Mouse (Mus musculus): ENCODE data around the gene Rnf180.

Gene Rnf180

DNA sequence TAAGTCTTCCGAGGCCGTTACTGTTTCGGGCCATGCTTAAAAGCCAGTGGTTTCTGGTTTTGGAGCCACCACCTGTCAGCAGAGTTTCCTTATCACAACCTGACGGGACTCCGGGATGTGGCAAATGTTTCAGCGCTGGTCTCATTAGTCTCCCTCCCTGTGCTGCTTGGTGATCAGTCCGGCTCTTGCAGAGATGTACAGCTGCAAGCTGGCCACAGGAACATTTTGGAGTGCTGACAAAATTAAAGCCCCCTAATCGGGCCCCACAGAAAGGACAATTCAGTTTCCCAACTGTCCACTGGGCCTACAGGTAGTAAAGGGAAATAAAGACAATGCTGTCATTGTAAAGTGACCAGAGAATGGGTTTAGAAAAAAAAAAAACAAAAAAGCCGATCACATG is 44.4 kb downstream of the Rnf180 start:
- CTCF ChIA-PET: no interaction called here

DNA sequence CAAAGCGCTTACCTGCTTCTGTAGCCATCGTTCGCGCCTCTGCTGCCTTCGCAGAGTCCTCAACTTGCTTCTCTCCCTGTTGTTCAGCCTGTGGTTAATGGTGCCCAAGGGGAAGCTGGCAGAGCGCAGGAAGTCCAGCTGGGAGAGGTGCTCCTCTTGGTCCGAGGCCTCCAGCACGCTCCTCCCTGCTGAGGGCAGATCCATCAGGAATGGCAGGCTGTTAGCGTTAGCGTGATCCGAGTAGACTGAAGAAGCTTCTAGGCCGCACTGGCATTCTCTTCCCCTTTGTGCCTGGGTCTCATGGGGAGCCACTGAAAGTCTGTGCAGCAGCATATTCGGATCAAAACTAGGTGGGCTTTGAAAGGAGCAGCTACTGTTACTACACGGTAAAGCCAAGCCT is 45.0 kb downstream of the Rnf180 start:
- CTCF ChIA-PET: no interaction called here

DNA sequence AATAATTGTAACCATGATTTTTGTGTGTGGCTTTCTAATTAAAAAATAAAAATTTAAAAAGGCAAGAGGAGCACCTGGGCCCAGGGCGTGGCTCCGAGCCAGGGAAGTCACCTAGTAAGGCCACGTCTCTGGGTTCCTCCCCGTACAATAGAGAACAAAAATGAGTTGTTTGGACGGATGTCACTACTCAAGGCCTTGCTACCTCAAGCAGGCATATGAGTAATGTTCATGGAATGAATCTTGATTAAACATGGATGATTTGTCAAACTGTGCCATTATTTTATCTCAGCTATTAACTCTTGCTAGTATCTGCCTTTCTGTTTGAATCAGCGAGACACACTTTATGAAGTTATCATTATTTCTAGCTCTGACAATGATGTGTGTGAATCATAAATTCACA is 46.9 kb downstream of the Rnf180 start:
- CTCF ChIA-PET: no interaction called here

DNA sequence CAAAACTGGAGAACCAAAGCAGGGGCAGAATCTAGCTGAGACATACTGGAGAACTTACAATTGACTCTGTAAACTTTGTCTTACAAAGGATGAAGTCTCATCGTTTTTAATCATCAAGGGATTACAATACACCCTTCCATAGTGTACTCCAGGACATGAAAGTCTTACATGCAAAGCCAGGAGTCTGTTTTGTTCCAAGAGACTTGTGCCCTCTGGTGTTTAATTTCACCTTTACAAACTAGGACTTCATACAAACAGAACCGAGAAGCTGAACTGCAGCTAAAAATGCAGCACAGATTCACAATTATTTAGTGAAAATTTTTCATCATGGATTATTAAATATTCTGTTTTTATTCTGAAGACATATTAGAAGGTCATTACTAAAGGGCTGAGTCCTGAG is 53.8 kb downstream of the Rnf180 start:
- CTCF ChIA-PET: no interaction called here

DNA sequence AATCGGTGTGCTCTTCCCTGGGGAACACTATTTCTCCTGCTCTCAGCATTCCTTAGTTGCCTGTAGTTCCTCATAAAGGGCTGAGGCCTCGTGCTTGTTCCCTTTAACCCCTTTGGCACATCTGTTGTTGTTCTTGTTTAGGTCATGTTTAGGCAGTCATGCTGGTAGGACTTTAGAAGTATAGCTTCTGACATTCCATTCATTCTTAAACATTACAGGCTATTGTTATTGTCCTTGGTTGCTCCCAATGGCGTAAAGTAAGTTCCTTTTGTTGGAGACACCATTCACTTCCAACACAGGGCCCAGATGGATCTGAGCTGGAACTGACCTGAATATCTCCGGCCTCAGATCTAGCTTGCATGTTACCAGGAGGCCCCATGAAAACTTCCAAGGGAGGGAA is 67.5 kb downstream of the Rnf180 start:
- CTCF ChIA-PET: interaction anchor here (0.6 kb wide), 1 partner anchor 279 kb away, joined by 3 read pairs; no protein-coding TSS in a partner anchor

DNA sequence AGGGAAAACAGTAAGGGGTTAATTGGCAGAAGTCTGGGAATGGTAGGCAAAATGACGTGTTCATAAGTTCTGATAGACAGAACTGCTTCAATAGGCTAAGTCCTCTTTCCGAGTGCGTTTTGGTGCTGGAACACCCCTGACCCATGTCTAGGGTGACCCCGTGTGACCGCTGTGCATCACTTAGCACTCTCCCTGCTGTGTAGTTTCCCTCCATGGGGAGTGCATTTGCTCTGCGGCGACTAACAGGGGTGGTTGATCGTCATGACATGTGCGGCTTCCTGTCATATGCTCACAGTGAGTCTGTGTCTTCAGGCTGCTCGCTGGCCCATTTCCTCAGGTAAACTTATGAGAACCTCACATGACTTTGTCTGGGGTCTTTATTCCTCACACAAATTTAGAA is 70.6 kb downstream of the Rnf180 start:
- CTCF ChIA-PET: no interaction called here

DNA sequence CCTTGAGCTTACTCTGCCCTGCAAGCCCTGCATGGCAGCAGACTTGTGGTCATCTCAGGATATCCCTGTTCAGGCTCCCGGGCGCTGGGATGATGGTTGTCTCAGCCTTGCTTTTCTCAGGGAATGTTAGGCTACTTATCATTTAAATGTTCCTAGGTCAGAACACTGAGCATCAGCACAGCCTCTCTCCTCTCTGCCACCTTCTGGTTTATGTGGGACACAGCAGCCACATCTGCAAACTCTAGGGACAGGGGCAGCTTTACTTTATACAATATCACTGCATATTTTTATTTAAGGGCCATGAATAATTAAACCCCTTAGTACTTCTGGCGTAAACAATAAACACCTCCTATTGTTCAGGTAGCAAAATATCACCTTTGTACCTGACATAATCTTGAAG is 71.5 kb downstream of the Rnf180 start:
- CTCF ChIA-PET: no interaction called here

DNA sequence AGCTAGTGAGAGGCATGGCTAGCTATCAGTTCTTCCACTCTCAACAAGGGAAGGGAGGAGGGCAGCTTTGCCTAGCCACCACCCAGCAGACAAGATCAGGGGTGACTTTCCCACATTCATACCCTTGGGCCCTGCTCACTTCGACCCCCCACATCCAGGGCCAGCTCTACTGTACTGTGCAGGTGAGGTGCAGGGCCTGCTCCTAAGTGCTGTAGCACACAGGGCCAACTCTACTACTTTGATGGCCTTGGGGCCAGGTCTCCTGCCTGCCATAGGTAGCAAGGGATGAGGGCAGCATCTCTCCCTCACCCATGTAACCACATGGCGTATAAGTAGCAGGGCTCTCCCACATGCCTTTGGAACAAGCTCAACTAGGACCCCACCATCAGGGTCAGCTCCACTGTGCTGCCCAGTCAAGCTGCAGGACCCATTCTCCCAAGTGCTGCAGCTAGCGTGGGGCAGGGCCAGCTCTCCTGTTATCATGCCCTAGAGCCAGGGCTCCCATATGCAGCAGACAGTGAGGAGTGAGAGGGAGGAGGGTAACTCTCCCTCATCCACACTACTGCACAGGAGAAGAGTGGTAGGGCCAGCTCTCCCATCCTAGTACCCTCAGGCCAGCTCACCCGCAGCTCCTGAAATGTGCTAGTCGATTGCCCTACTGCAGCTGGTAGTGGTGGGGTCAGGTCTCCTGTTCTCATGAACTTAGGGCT is 72.4 kb downstream of the Rnf180 start:
- CTCF ChIA-PET: no interaction called here

DNA sequence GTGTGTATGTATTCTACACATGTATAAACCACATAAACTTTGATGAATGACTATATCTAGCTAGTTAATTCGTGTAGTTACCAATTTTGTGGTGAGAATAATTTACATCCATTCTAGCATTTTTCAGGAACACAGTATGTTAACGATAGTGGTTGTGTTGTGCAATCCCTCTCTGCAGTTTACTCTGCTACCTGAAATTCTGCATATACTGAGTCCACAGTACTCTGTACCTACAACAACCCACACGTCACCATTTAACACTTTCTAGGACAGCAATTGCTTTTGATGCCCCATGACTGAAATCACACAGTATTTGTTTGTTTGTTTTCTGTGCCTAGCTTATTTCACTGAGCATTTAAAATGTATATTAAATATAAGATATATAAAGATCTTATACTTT is 83.9 kb downstream of the Rnf180 start:
- CTCF ChIA-PET: no interaction called here

DNA sequence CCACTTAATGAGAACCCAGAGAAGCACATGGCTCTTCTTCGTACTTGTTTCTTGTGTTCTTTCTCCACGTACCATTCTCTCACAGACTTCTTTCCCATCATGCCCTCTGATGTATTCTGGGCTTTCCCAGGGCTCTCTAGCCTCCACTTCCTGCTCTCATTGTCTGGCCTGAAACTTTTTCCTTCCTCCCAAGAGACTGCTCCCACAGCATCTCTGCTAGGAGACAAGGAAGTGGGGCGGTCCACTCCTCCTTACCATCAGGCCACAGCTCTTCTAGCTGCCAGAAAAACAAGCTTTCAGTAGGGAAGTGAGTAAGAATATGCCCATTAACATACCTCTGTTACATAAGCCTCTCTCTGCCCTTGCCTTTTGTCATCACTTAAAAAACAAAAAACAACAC is 90.8 kb downstream of the Rnf180 start:
- CTCF ChIA-PET: no interaction called here

DNA sequence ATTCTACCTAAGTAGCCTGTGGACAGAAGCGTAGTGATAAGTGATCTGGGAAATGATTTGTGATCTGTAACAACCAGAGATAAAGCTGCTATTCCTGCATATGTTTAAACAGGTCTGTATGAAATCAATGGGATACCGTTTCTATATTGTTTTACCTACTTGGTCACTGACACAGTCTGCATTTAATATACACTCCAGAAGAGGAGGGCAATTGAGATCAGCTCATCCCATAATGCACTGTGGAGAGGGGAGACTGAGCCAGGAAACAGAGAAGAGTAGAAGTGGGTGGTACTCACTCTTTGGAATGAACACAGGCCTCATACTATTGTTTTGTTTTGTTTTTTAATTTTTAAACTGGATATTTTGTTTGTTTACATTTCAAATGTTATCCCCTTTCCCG is 96.0 kb downstream of the Rnf180 start:
- CTCF ChIA-PET: no interaction called here

DNA sequence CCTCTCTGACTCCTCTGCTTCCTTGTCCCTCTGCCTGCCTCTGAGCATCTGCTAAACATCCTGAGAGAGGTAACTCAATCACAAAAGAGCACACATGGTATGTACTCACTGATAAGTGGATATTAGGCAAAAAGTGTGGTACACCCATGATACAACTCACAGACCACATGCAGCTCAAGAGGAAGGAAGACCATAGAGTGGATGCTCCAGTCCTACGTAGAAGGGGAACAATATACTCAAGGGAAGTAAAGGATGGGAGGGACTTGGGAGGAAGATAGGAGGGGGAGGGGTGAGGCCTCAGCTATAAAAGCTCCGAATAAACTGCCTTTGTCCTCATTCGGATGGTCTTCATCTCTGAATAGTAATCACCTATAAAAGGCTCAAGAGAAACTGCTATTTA is 96.6 kb downstream of the Rnf180 start:
- CTCF ChIA-PET: no interaction called here

DNA sequence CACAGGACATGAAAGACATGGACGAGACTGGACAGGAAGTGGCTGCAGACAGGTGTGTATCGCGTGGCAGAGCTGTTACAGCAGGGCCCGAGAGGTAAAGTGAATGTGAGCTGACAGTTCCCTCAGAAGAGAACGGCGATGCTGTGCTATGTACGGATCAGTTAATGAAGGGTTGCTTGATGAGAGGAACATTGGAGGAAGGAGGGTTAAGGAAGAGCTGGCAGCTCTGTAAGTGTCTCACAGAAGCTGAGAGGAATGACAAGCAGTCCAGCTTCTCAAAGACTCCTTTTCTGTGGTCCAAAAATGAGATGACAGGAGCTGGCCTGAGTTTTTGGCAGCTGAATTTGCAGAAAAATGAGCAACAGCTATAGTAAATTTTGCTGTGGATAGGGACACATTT is 101.0 kb downstream of the Rnf180 start:
- CTCF ChIA-PET: no interaction called here

DNA sequence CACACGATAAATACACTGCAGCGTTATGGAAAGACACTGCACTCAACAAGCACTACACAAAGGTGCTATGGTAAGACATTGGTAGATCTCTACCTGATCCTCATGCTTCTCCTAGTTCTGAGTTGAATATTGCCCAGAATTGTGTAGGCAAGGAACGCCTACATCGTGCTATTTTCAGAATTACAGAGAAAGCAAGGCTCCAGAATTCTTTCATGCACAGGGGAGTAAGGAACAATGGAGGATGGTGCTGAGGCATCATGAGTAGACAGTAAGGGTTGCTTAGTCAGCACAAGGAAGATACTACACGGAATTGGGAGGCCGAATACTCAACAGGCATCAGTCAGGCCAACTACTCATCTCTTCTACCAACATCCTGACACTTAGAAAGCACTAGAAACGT is 105.9 kb downstream of the Rnf180 start:
- CTCF ChIA-PET: no interaction called here

DNA sequence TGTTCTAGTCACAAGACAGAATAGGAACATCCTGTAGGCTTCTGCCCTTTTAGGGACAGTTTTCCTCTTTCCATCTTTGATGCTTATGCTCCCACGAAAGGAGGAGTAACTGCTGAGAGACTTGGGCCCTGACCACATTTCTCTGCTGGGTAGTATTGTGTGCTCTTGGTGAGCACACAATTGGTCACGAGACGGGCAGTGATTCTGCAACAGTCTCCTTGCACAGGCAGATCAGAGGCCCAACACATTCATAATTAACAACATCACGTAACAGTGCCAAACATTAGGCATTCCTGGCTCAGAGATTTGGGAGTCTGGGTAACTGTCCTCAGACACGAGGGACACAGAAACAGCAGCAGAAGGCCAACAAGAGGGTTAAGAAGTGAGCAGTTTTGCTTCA is 113.8 kb downstream of the Rnf180 start:
- CTCF ChIA-PET: no interaction called here

DNA sequence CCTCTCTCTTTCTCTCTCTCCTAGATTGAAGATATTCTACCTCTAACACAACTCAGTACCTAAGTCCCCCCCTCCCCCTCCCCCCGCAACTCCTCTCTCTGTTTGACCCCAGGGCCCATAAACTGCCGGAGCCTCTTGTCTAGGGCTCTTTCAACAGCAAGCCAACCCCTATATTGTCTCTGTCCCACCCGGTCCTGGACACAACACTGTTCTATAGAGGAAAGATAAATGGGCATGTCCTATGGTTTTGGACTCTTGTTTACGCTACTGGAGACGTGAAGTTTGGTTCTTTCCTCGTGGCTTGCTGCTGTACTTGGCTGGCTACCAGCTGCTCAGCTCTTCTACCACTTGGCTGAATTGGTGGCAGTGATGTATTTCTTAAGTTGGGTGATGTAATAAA is 129.2 kb downstream of the Rnf180 start:
- CTCF ChIA-PET: no interaction called here

DNA sequence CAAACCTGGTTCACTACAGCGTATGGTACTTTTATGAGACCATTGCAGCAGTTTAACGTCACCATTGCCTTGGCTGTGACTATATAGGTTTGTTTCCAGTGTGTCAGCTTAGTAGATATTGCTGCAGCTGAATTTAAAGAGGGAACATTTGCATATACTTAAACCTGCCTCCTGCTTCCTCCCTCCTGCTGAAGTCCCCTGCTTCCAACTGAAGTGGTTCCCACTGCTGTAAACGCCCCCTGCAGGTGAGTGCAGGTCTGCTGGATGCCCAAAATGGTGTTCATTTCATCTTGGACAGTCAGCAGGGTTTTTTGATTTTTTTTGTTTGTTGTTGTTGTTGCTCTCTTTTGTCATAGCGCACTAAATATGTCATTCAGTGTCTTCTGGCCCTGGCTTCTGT is 140.7 kb downstream of the Rnf180 start:
- CTCF ChIA-PET: no interaction called here

DNA sequence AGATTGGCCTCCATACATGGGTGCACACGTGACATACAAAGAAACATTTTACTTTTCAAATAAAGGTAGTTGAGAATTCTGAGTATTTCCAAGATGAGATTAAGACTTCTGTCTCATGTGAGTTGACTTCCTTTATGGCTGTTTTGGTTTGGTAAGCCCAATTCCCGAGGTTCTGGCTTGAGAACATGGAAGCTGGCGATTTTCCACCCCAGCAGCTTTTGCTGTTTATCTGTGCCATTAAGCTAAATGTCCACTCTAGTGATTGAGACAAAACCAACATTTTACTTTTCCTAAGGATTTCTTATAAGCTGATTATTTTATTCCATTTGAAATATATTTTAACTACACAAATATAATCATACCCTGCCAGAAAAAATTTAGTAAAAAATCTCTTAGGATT is 144.6 kb downstream of the Rnf180 start:
- CTCF ChIA-PET: interaction anchor here (0.7 kb wide), 1 partner anchor 18 kb away, joined by 3 read pairs; no protein-coding TSS in a partner anchor

DNA sequence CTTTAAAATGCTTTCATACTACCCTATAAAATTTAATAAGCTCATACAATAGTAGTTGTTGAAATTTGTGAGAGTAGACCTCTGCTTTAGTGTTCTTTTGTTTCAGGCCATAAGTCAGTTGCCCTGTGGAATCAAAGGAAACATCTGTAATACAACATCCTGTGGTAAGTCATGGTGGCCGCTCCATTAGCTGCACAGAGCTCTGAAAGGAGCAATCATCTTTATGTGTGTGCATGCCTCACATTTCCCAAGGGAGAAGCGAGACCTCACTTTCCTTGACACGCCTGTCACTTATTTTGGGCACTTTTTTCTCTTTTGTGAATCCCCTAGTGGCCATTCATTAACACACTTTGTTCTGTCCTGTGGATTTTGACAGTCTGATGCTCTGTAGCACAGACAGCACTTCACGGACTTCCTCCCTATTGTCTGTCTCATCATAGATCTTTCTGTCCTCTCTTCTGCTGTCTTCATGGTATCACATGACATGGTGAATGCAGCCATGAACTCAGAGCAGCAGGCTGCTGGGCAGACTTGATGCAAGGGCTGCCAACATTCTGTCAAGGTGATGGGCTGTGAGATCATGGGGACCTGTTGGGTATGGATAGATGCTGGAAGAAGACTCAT is 146.7 kb downstream of the Rnf180 start:
- CTCF ChIA-PET: no interaction called here

DNA sequence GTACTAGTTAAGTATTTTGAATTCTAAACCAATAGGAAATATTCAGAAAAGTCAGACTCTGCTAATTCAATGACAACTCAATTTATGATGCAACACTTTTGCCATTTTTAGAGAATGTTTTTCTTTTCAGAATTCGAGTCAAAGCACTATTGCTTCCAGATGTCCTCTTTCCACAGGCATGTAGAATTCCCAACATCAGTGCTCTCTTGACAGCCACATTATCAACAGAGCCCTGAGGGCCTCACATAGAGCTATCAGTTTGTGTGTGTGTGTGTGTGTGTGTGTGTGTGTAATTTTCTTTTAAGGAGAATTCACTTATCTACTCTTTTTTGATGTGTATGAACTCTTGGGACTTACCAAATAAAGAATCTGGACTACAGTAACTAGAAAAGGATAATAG is 147.8 kb downstream of the Rnf180 start:
- CTCF ChIA-PET: no interaction called here

DNA sequence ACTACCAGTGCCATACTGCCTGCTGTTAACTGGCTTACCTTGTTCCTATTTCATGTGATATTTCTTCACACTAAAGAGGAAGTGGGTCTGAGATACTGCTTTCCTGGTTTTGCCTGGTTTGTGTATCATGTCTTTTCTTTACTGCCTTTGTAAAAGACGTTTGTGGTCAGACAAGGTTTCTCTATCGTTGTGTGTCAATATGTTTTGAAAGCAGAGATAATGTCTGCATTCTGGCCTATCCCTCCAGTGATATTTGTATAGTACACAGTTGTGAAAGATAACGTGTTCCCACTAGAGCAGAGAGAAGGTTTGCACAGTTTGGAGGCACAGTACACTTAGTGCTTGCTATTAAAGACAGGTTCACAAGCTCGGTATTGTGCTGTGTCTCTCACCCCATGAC is 154.7 kb downstream of the Rnf180 start:
- CTCF ChIA-PET: no interaction called here

DNA sequence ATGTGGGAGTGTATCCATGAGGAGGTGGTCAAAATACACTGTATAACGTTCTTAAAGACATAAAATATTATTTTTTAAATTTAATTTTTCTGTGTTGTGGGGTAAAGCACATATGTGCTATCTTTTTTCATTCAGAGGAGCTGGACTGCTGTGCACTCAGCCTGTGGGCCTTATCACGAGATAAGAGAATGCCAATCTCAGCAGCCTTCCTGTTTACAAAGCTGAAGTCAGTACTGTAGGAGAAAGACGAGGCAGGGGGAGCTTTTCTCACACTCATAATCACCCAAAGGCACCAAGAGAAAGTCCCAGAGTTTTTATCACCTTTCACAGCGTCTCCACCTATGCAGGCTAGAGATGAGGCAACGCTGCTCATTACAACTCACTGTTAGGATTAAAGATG is 160.2 kb downstream of the Rnf180 start:
- CTCF ChIA-PET: no interaction called here

DNA sequence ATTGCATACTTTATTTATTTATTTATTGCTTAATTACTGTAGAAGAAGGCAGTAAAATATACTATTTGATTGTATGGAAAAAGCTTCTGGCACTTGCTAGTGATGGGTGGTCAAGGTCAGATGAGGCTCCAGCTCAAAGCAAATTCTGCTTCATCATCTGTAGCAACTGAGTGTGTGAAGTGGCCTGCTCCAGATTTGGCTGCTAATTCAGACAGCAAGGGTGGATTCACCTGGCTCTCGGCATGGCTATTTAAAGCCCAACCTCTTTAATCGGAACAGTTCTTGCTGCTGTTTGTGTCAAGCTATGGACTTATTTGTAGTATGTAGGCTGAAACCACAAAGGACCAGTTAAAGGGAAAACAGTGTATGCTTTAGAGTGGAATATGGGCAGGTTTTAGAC is 161.8 kb downstream of the Rnf180 start:
- CTCF ChIA-PET: no interaction called here

DNA sequence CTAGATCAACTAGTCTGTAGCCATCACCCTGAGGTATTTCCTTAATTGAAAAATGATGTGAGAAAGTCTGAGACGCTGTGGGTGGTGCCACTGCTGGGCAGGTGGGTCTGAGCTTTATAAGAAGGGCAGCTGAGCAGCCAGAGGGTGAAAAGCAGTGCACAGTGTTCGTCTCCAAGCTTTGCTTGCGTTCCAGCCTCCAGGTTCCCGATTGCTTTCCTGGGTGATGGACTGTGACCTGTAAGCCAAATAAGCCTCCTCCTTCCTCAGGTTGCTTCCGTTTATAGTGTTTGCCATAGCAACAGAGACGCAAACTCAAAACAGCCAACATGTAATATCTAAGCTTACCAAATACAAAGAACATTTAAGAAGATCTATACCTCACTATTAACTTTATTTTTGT is 162.2 kb downstream of the Rnf180 start:
- CTCF ChIA-PET: no interaction called here

Measured in spleen, embryonic (tissue).